Mouse (Mus musculus): Measurements from ENCODE around the gene Alad. TPM values are rescaled to one million over a fixed set of nuclear protein-coding genes. Genes with fewer than 3 reads are reported as not detected.

The Alad gene
- polyA plus RNA-seq, 1 experiment from 2014 or later: 108 TPM

DNA sequence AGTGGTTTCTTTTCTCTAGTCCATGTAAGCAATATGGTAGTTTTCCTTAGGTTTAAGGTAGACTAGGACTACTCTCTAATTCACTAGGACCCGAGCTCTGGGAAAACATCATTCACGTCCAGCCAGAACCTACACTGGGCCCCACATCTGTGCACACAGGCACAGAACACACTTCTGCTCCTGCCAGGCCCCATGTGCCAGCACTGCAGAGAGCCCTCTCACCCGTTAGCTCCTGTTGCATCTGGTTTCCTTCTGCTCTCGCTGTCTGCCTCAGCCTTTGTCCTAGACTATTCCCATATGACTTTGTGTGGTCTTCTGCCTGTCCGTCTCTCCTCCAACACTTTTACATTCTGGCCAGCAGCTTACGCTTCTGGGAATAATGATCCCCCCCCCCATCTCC, 14.0 kb upstream of the Alad start:
- 76% methylated on average over 6 of the region's 6 CpGs for WGBS
- H3K9me3 ChIP-seq (replicated peaks): no peaks in the 10 kb centered on the region
- H3K27me3 ChIP-seq (ENCODE audit: low read depth, poor library complexity, severe bottlenecking): no peaks in the 10 kb centered on the region
- no peak for DNase-seq (ENCODE audit: low spot score)
- H3K27ac ChIP-seq: no peak overlapping the region; the same call in 1 of the 2 replicates
- H3K36me3 ChIP-seq: no peaks in the 10 kb centered on the region
- no peak overlapping the region for H3K4me3 ChIP-seq
- no peaks in the 10 kb centered on the region for H3K4me1 ChIP-seq

GRCm38 (mm10) chr4:62527655-62528054, 7.9 kb upstream of the Alad start:
- Histone ChIP-seq H3K27me3 (ENCODE audit: low read depth, poor library complexity, severe bottlenecking) (no peaks in the 10 kb centered on the region), H3K4me1 (peaks cover 12% of the 10 kb centered on the region), H3K36me3 (peaks cover 14% of the 10 kb centered on the region), H3K9me3 (replicated peaks) (no peaks in the 10 kb centered on the region), H3K4me3 (no peak overlapping the region), H3K27ac (no peak overlapping the region)
- DNase-seq (ENCODE audit: low spot score): no peak
- 83% methylated on average over 4 of the region's 4 CpGs for WGBS

- DNase-seq (ENCODE audit: low spot score): no peak
- 58% methylated on average over 2 of the region's 2 CpGs for WGBS
- no peaks in the 10 kb centered on the region for H3K27me3 ChIP-seq (ENCODE audit: low read depth, poor library complexity, severe bottlenecking)
- no peaks in the 10 kb centered on the region for H3K9me3 ChIP-seq (replicated peaks)
- H3K27ac ChIP-seq: no peak overlapping the region
- H3K4me1 ChIP-seq: peaks cover 12% of the 10 kb centered on the region
- H3K36me3 ChIP-seq: peaks cover 23% of the 10 kb centered on the region
- H3K4me3 ChIP-seq: no peak overlapping the region
These were observed 6.5 kb upstream of the Alad start for GRCm38 (mm10) chr4:62526256-62526655.

DNA sequence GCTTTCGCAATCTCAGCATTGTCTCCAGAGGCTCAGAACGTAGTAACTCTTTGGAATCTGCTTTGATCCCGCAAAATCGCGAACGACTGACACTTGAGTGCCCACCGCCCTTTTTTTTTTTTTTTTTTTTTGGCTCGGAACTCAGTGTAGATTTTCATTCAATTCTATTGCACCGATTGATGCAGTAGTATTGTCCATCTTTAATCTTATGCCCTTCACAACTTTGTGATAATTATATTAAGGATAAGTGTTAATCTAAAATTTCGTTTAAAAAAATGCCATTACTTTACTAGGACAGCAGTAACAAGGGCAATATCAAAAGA, 5.7 kb upstream of the Alad start:
- Histone ChIP-seq H3K4me1 (peaks cover 14% of the 10 kb centered on the region), H3K27ac (peak overlapping the region; percentile 98), H3K4me3 (peak overlapping the region; percentile 87), H3K27me3 (ENCODE audit: low read depth, poor library complexity, severe bottlenecking) (no peaks in the 10 kb centered on the region), H3K36me3 (peaks cover 23% of the 10 kb centered on the region), H3K9me3 (replicated peaks) (no peaks in the 10 kb centered on the region)
- no peak for DNase-seq (ENCODE audit: low spot score)
- 2% methylated on average over 10 of the region's 10 CpGs for WGBS

- peaks cover 16% of the 10 kb centered on the region for H3K4me1 ChIP-seq
- H3K27ac ChIP-seq: peak within 1 kb of the TSS; percentile 98
- no peaks in the 10 kb centered on the region for H3K9me3 ChIP-seq (replicated peaks)
- peak; percentile 95 for DNase-seq (ENCODE audit: low spot score)
- under 1% methylated on average over 59 of the region's 59 CpGs for WGBS
- peak within 1 kb of the TSS; percentile 87 for H3K4me3 ChIP-seq
- no peaks in the 10 kb centered on the region for H3K27me3 ChIP-seq (ENCODE audit: low read depth, poor library complexity, severe bottlenecking)
- peaks cover 23% of the 10 kb centered on the region for H3K36me3 ChIP-seq
These were observed 5.2 kb upstream of the Alad start, which contains the start of the genes Pole3 and 4933430I17Rik for GRCm38 (mm10) chr4:62524651-62525488. TSS of gene Pole3 (minus strand) at chr4:62525068. TSS of gene 4933430I17Rik (plus strand) at chr4:62525369.

DNA sequence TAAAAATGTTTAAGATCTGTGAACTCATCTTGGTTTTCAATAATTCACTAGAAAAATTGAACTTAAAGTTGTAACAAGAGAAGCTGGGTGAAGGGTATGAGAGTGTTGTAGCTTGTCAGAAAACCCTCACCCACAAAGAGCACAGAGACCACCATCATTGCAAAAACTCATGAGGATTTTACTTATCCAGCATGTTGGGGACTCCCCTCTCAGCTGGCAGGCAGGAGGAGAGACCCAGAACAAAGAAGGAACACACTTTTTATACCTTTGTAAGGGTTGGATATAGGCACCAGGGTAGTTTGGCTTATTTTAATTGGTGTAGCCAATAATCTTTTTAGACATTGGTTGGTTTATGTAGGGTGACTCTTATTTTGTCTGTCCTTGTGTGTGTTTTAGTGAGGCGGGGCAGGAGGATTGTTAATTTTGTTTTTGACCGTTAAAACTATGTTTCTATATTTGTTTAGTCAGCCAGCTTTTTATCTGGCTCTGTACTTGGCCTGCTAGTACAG, 1.2 kb upstream of the Alad start:
- Histone ChIP-seq H3K4me1 (peaks cover 47% of the 10 kb centered on the region), H3K27me3 (ENCODE audit: low read depth, poor library complexity, severe bottlenecking) (no peaks in the 10 kb centered on the region), H3K27ac (no peak overlapping the region), H3K4me3 (no peak overlapping the region), H3K36me3 (peaks cover 23% of the 10 kb centered on the region), H3K9me3 (replicated peaks) (no peaks in the 10 kb centered on the region)
- 91% methylated on average over 2 of the region's 2 CpGs for WGBS
- DNase-seq (ENCODE audit: low spot score): no peak

DNA sequence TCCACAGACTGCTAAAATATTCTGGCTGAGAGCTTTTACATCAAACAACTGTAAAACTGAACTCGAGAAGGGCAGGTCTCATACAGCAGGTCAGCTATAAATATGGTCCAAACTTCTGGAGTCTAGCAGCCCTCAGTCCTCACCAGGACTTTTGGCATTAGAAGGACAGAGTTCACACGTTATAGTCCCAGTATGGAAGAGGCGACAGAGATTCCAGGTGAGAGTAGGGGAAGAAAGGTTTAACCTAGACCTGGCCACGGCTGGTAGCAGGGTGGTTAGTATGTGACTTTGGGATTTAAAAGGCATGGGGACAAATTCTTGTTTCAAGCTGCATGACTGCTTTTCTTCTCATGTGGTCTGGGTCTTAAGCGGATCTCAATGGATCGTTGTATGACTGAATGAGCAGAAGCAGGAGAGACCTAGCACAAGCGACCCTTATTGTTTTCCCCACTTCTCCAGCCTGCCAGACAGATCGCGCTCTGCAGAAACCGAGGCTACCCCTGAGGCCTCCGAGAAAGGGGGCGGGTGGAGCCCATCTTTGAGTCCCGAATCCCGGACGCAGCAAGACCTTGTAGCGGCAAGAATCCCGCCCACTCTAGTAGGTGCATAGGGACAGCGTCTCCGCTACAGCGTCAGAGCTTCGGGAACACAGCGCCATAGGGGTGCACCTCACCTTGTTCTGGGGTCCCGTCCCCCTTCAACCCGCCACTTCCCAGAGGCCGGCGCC, 433 bp downstream of the Alad start:
- H3K27ac ChIP-seq: peak overlapping the region; percentile 88
- peaks cover 23% of the 10 kb centered on the region for H3K36me3 ChIP-seq
- DNase-seq (ENCODE audit: low spot score): peak; percentile 37
- H3K4me3 ChIP-seq: peak overlapping the region; percentile 72
- H3K4me1 ChIP-seq: peaks cover 51% of the 10 kb centered on the region
- 3% methylated on average over 26 of the region's 26 CpGs for WGBS
- no peaks in the 10 kb centered on the region for H3K9me3 ChIP-seq (replicated peaks)
- no peaks in the 10 kb centered on the region for H3K27me3 ChIP-seq (ENCODE audit: low read depth, poor library complexity, severe bottlenecking)

DNA sequence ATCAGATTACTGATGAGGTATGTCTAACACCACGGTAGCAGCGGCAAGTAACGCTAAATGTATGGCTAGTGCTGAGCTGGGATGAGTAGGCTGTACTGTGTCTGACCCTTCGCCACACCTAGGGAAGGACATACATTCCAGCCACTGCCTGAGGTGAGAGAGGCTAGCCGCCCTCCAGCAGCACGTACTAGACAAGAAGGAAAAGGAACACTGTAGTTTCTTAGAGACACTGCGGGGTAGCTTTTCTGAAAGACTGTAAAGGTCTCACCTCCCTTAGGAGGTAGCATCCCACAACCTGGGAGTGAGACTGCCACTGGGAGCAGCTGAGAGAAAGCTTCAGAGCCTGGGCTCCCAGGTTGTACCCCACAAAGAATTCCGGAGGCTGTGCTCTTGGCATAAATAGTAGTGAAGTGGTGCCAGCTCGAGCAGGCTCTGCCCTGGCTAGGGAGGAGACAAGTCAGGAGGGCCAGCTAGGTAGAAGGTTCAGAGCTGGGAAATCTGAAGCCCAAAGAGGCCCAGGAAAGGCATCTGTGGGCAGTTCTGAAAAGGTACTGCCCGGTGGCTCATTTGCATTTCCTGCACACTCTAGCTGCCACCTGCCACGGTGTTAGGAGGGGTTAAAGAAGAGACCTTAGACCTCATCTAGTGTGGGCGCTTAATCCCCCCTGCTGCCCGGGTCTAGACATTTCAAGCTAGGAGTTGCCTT, 1.1 kb downstream of the Alad start:
- DNase-seq (ENCODE audit: low spot score): no peak
- WGBS: 50% methylated on average over 13 of the region's 13 CpGs
- Histone ChIP-seq H3K4me1 (peaks cover 44% of the 10 kb centered on the region), H3K4me3 (peak overlapping the region; percentile 72), H3K27me3 (ENCODE audit: low read depth, poor library complexity, severe bottlenecking) (no peaks in the 10 kb centered on the region), H3K36me3 (peaks cover 25% of the 10 kb centered on the region), H3K9me3 (replicated peaks) (no peaks in the 10 kb centered on the region), H3K27ac (peak overlapping the region; percentile 88; the same call in 1 of the 2 replicates)

- Histone ChIP-seq H3K36me3 (peaks cover 25% of the 10 kb centered on the region), H3K27me3 (ENCODE audit: low read depth, poor library complexity, severe bottlenecking) (no peaks in the 10 kb centered on the region), H3K27ac (no peak overlapping the region; the same call in 1 of the 2 replicates), H3K4me3 (peak overlapping the region; percentile 72; the same call in 1 of the 2 replicates), H3K4me1 (peaks cover 41% of the 10 kb centered on the region), H3K9me3 (replicated peaks) (no peaks in the 10 kb centered on the region)
- no peak for DNase-seq (ENCODE audit: low spot score)
- WGBS: 76% methylated on average over 10 of the region's 10 CpGs
These were observed 1.9 kb downstream of the Alad start for GRCm38 (mm10) chr4:62517538-62518415.

GRCm38 (mm10) chr4:62517046-62517445, 2.7 kb downstream of the Alad start:
- Histone ChIP-seq H3K9me3 (replicated peaks) (no peaks in the 10 kb centered on the region), H3K4me3 (no peak overlapping the region), H3K27ac (no peak overlapping the region), H3K27me3 (ENCODE audit: low read depth, poor library complexity, severe bottlenecking) (no peaks in the 10 kb centered on the region), H3K36me3 (peaks cover 25% of the 10 kb centered on the region), H3K4me1 (peaks cover 41% of the 10 kb centered on the region)
- 92% methylated on average over 8 of the region's 8 CpGs for WGBS
- DNase-seq (ENCODE audit: low spot score): no peak

- Histone ChIP-seq H3K27me3 (ENCODE audit: low read depth, poor library complexity, severe bottlenecking) (no peaks in the 10 kb centered on the region), H3K4me3 (peak overlapping the region; percentile 10; the same call in 1 of the 2 replicates), H3K27ac (0 out of 2 replicates have a peak overlapping the region, but pooled peaks have one; percentile 34), H3K4me1 (peaks cover 41% of the 10 kb centered on the region), H3K36me3 (peaks cover 27% of the 10 kb centered on the region), H3K9me3 (replicated peaks) (no peaks in the 10 kb centered on the region)
- 90% methylated on average over 1 of the region's 1 CpGs for WGBS
- DNase-seq (ENCODE audit: low spot score): no peak
These were observed 3.1 kb downstream of the Alad start for GRCm38 (mm10) chr4:62516579-62516978.

GRCm38 (mm10) chr4:62516079-62516478, 3.6 kb downstream of the Alad start:
- WGBS: 25% methylated on average over 2 of the region's 2 CpGs
- DNase-seq (ENCODE audit: low spot score): no peak
- Histone ChIP-seq H3K4me3 (peak overlapping the region; percentile 13; the same call in 1 of the 2 replicates), H3K4me1 (peaks cover 41% of the 10 kb centered on the region), H3K27ac (peak overlapping the region; percentile 59), H3K9me3 (replicated peaks) (no peaks in the 10 kb centered on the region), H3K27me3 (ENCODE audit: low read depth, poor library complexity, severe bottlenecking) (no peaks in the 10 kb centered on the region), H3K36me3 (peaks cover 32% of the 10 kb centered on the region)

Data from limb, embryonic 10.5 days (tissue).